Mouse (Mus musculus) left cerebral cortex, adult 11 months (tissue): ENCODE results near the gene Inpp5k.
"Not testable (repeated sequence)": the region's sequence is repeated elsewhere in the genome, so short reads cannot be mapped to it uniquely, and the experiment has no call there.

ENCODE experiments used
- DNase-seq: peaks from one replicate; pipeline ENCODE4 v3.0.0; 2022; ENCODE audit warnings: low spot score

Gene Inpp5k

GRCm38 (mm10) chr11:75678747-75679438 lies 48.1 kb downstream of the Inpp5k start, which contains the start of gene Crk:
Gene Crk, plus strand, starts transcription at chr11:75679259.
- DNase-seq: peak; percentile 94

DNA sequence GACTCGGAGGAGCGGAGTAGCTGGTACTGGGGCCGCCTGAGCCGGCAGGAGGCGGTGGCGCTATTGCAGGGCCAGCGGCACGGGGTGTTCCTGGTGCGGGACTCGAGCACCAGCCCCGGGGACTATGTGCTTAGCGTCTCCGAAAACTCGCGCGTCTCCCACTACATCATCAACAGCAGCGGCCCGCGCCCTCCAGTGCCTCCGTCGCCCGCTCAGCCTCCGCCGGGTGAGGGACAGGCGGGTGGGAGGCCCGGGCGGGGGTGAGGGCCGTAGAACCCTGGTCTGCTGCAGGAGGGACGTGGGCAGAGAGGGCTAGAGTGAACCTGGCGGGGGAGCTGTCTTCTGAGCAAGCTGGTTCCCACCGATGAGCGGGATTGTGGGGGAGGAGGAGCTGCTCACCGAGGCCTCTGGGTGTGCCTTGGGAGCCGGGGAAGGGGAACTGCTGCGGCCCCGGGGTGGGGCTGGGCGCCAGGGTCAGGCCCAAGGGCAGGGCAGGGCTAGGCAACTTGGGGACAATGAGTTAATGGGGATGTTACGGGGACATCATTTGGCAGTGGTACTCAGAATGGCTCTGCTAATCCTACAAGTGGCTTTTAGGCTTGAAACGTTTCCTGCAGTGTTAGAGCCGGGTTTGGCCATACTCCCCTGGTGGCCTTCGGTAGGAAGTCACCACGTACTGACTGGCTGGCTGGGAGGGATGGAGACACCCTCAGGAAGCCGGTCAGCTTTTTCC lies 48.8 kb downstream of the Inpp5k start:
- DNase-seq: peak; percentile 54

- DNase-seq: no peak
These were observed 53.7 kb downstream of the Inpp5k start for GRCm38 (mm10) chr11:75684462-75684861.

DNA sequence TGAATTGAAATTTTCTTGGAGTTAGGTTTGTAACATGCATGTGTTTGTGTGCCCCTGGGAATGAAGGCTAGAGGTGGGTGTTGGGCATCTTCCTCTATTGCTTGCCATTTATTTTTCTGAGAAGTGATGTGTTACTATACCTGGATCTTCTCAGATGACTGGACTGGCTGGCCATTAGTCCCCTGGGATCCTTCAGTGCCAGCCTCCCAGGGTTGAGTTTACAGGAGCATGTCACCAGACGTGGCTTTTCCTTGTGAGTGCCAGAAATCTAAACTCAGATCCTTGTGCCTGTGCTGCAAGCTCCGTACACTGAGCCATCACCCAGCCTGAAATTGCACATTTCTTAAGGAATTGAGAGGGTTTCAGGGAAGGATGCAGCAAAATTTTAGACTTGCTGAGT lies 54.2 kb downstream of the Inpp5k start:
- DNase-seq: no peak

DNA sequence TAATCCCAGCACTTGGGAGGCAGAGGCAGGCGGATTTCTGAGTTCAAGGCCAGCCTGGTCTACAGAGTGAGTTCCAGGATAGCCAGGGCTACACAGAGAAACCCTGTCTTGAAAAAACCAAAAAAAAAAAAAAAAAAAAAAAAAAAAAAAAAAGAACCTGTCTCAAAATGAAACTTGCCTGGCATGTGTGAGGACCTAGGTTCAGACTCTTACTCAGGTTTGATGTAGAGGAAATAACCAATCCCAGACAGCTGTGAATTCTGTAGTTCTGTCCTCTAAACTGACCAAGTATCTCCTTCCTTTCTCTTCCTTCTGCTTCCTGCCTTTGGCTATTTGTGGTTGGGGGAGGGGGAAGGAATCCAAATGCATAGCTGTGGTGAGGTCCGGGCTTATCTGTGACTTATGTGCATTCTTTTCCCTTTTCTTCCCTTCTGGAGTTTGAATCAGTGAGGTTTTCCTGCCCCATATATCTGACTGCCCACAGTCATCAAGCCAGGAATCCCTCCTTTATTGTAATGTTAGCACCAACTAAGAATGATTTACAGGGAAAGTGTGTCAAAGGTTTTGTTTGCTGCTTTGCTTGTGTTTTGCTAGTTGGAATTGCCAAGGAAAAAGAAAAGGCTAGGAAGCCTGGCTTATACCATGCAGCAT lies 56.7 kb downstream of the Inpp5k start:
- DNase-seq: no peak

DNA sequence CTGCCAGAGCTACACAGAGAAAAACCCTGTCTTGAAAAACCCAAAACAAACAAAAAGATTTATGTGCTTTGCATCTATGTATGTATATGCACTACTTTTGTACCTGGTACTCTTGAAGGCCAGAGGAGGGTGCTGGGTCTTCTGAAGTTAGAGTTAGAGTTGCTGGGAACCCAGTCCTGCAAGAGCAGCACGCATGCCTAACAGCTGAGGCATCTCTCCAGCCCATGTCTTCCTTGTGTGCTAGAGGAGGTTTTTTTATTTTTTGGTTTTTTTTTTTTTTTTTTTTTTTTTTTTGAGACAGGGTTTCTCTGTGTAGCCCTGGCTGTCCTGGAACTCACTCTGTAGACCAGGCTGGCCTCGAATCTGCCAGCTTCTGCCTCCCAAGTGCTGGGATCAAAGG lies 57.3 kb downstream of the Inpp5k start:
- no peak for DNase-seq

DNA sequence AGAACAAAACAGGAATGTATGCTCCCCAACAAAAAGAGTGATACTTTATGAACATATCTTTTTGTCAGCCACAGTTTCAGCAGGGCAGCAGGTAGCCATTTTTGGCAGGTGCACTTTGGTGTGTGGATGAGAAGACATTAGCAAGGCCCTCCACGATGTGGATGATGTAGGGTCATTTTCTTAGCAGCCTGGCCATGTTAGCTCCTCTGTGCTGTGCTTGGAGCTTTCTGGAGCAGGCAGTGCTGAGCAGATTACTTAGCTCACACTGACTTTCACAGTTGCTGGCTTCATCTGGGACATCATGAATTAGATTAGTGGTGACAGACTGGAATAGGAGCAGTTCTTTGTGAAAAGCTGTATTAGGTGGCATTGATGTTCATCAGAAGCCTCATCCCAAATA lies 59.2 kb downstream of the Inpp5k start:
- no peak for DNase-seq

GRCm38 (mm10) chr11:75691047-75691446 lies 60.3 kb downstream of the Inpp5k start:
- DNase-seq: no peak

DNA sequence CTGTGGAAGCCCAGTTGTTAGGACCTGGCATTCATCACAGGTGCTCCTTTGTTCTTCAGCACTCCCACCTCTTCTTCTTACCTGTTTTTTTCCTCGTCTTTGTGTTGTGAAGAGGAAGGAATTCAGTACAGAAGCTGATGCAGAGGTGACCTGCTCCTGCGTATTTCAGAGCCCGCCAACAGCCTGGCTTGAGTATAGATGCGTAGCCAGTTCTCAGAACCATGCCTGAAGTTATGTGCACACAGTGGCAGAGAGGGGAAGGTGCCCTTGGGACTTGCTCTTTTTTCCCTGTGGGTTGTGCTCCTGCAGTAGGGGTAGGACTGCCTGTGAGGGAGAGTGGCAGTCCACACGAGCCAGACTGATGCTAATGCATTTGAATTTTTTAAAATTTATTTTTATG lies 62.8 kb downstream of the Inpp5k start:
- no peak for DNase-seq

- not testable (repeated sequence) for DNase-seq
These were observed 66.7 kb downstream of the Inpp5k start for GRCm38 (mm10) chr11:75697464-75697863.
